Mouse (Mus musculus): ENCODE measurements at regions not wholly inside any gene's neighbourhood (a gene's known extent, or its start where the extent isn't known, plus 50 kb on each side); places are given as distances from the start of the nearest gene placed in this dataset.

DNA sequence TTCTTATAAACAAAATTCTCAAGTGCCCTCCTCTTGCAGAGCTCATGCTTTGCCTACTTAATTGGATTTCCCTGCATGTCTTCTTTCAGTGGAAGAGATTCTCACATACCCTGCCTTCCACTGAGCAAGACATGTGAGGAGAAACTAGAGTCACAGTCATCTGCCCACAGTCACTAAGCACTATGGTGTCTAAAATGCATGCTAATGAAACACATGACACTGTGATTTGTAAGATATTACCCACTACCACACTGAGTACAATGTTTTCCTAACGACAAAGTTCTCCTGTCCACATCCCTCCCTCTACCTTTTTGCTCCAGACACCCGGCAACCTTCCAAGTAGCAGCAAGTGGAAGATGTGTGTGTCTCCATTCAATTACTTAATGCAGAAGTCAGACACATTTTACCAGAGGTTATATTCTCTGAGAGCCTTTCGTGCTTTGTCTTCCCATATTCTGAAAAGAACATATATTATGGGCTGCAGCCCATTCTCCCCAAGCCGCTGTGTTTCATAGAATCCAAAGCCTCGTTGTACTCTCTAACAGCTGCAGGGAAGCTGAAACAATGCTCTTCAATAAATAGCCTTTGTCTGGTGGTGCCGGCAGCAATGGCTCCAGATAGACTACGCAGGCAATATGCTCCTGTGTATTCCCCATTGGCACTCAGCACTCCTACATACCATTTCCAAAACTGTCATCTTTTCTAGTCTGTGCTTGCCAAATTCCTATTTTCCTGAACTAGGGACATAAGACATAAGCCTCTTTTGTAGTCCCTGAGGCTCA, 670.7 kb downstream of the Poteg start:
- DNase-seq, result no peak

GRCm38 (mm10) chr8:28125021-28125420, 677.6 kb downstream of the Poteg start:
- no peak for DNase-seq

DNA sequence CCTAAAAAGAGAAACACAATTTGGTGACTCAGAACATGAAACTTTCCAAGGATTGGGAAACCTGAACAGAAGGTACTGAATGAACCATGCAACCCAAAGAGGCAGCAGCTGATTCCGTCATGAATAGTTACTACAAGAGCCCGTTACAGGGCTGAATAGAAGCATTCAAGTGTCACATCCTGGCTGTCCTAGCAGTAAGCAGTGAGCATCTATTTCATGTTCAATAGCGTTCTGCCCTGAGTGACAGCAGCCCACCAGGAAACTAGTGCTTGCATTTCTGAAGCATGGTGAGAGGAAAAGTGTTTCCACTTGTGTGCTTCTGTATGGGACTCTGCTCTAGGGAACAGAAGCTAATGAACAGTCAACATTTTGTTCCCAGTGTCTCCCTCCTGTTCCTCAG, 694.4 kb downstream of the Poteg start:
- no peak for DNase-seq

DNA sequence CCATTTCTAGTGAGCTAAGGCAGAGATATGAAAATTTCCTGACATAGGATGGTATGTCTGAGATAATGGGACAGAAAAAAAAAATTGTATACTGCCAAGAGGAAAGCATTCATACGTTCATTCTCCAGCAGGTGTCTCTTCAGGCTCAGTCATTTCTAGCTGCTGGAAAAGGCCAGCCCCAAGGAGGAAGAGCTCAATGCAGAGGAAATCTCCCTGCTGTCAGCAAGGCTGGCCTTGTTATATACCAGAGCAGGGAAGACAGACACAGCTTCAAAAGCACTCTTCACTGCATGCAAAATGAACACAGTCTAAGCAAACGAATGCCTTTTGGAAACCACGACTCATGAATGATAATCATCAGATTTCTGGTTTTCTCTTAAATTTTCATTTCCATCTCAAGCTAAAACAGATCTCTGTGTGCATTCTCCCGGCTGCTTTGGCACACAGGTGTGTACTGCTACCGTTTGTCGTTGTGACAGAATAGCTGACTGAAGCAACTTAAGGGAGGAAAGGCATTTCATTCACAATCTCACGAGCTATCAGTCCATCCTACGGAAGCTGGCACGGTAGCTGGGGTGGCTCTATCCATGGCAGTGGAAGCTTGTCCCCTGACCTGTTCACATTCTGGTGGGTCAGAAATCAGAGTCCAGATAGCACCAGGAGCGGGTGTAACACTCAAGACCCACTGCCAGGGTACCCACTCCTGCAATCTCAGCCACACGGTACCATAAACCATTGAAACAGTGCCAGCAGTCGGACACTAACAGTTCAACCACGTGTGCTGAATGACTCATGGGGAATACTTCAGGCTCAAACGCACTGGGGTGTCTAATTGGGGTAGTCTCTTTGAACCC, 701.4 kb downstream of the Poteg start:
- DNase-seq, result no peak

GRCm38 (mm10) chr8:28149453-28149767, 701.9 kb downstream of the Poteg start:
- no peak for DNase-seq

GRCm38 (mm10) chr8:28160651-28161050, 713.2 kb downstream of the Poteg start:
- no peak for DNase-seq

DNA sequence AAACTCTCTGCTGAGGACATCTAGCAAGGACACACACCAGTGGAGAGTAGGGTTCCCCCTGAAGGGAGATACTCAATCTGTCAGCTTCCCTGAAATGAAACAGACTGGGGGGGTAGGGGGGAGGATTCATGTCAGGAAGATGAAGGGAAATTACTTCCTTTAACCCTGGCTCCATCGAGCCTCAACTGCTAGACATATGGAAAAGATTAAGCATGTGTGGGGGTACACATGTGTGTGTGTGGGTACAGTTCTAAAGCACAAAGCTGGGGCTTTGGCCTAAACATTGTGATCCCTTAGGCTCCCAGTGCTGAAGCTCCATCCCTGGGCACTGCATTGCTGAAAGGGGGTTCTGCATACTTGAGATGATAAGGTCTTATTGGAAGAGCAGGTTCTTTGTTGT, 720.6 kb downstream of the Poteg start:
- no peak for DNase-seq

GRCm38 (mm10) chr8:28171456-28171855, 724.0 kb downstream of the Poteg start:
- no peak for DNase-seq

DNA sequence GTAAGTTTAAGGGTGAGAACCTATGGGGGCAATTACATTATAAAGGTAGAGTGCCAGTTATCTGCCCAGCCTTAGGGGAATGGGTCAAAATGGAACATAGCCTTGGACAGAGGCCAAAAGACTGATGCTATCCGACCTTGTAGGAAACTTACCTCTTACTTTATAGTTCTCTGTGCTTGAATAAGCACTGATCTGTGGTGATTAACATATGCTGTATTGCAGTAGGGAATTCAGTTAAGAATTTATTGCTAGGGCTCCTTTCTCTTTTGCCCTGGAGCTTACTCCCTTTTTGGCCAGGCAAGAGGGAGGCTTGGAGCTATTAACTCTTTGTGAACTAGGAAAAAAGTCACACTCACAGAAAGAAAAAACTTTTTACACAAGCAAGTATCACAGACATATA, 748.5 kb downstream of the Poteg start:
- no peak for DNase-seq

GRCm38 (mm10) chr8:28235562-28235961, 788.1 kb downstream of the Poteg start:
- no peak for DNase-seq

DNA sequence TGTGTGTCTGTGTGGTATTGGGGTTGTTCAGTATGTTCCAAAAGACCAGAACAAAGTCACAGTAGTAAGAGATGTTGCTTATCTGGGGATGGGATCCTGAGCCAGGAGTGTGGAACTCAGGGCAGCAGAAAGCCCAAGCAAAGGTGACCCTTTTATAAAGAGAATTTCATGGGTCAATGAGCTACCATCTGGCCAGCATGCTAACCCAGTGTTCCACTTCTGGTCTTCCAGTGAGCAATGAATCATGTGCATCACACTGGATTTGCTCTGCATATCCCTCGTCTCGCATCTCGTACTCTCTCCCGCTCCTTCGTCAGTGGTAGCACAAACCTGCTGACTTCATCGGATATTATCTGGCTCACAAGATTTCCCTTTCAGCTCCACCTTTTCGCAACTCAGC, 791.9 kb downstream of the Poteg start:
- DNase-seq, result no peak

GRCm38 (mm10) chr8:28252399-28253240, 805.1 kb downstream of the Poteg start:
- no peak for DNase-seq

GRCm38 (mm10) chr8:28267277-28267676, 819.8 kb downstream of the Poteg start:
- no peak for DNase-seq

GRCm38 (mm10) chr8:28284257-28284656, 836.8 kb downstream of the Poteg start:
- no peak for DNase-seq

- no peak for DNase-seq
These were observed 851.7 kb downstream of the Poteg start for GRCm38 (mm10) chr8:28298896-28299793.

DNA sequence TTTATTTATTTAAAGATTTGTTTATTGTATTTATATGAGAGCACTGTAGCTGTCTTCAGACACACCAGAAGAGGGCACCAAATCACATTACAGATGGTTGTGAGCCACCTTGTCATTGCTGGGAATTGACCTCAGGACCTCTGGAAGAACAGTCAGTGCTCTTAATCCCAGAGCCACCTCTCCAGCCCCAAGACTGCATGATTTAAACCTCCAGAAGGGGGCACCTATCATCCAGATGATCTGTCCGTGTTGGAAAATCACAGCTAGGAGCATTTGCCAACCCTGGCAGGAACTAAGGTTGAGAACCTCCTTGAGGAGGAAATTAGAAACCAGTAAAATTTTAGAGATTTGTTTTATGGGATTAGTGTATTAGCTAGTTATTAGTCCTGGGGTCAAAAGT, 869.6 kb downstream of the Poteg start:
- DNase-seq, result no peak

- DNase-seq, result no peak
These were observed 885.9 kb downstream of the Poteg start for GRCm38 (mm10) chr8:28333388-28333787.

DNA sequence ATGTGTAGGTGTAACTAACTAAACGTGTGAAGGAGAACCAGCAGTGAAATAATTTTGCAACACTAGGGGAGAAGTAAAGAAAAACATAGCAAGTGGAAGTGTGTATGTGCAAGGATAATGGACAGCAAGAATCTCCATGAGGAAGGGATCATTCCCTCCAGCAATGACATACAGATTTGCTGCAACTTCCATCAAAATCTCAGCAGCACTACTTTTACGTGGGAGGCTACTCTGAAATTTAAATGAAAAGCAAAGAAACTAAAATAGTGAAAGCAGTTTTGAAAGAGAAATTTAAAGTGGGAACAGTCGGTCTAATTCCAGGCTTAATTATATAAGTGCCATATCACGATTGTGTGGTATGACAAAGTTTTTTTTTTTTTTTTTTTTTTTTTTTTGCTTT, 890.0 kb downstream of the Poteg start:
- DNase-seq, result no peak

DNA sequence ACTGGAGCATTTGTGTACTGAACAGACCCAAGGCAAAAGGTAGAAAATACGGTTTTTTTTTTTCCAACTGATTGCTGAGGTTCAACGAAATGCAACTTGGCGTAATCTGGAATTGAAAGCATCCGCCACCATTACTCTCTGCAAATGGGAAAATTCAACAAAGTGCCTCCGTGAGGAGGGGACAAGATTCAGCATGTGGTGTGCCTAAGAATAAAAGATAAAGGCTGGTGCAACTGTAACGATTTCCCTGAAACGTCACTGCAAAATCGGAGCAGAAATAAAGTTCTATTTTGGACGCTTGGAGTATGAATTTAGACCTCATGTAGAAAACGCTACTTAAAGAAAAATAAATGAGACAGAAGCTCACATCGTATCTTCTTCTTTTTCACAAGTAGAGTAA, 893.8 kb downstream of the Poteg start:
- no peak for DNase-seq

DNA sequence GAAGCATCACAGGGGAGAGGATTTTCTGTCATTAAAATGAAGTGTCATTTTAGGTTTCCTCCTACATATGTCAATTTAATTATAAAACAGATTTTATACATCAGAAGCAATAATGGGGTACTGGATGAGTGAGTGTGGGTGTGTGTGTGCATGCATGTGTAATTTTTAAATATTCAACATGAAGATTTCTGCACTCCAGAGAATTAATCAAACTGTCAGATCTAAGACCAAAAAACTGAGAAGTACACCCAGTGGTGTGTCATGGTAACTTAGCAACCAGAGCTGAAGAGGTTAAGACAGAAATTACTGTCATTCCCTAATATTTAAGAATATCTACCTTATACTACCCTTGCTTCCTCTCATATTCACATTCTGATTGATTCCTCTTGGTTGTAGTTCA, 919.0 kb downstream of the Poteg start:
- no peak for DNase-seq

GRCm38 (mm10) chr8:28367361-28367760, 919.9 kb downstream of the Poteg start:
- no peak for DNase-seq

GRCm38 (mm10) chr8:28371752-28372151, 924.3 kb downstream of the Poteg start:
- no peak for DNase-seq

All from cerebellum, adult 11-12 months (tissue).